Mouse (Mus musculus) limb, embryonic 13.5 days (tissue): ENCODE data around the gene Stra6. TPM values are rescaled to one million over a fixed set of nuclear protein-coding genes. Genes with fewer than 3 reads are reported as not detected.

Source experiments
- ATAC-seq: fragments of 200-750 bp; cut with Nextera tagmentation; 2 replicates; pipeline ENCODE4 v1.8.0; 2017; ENCODE audit warnings: low read depth, moderate number of reproducible peaks, moderate TSS enrichment; ENCODE audit not compliant: low FRiP score
- H3K27ac ChIP-seq: fragments of 300-500 bp; sonication (generic); 2 replicates; pipeline ENCODE4 v1.5.1; 2015; ENCODE audit warnings: inconsistent platforms, mild to moderate bottlenecking, moderate library complexity
- H3K27me3 ChIP-seq: fragments of 300-500 bp; sonication (generic); 2 replicates; pipeline ENCODE4 v1.6.1; 2015; ENCODE audit warnings: mild to moderate bottlenecking, inconsistent platforms
- H3K36me3 ChIP-seq: fragments of 300-500 bp; sonication (generic); 2 replicates; pipeline ENCODE4 v1.6.1; 2015; ENCODE audit warnings: inconsistent platforms, mild to moderate bottlenecking, moderate library complexity
- H3K4me1 ChIP-seq: fragments of 300-500 bp; sonication (generic); 2 replicates; pipeline ENCODE4 v1.6.1; 2015; ENCODE audit warnings: inconsistent platforms
- H3K4me2 ChIP-seq: fragments of 300-500 bp; sonication (generic); replicated peaks from 2 replicates; pipeline ENCODE4 v1.6.1; 2015; ENCODE audit warnings: inconsistent platforms, mild to moderate bottlenecking, moderate library complexity
- H3K4me3 ChIP-seq: fragments of 300-500 bp; sonication (generic); 2 replicates; pipeline ENCODE4 v1.5.1; 2015; ENCODE audit warnings: moderate library complexity, mild to moderate bottlenecking, inconsistent platforms
- H3K9ac ChIP-seq: fragments of 300-500 bp; sonication (generic); 2 replicates; pipeline ENCODE4 v1.6.1; 2015; ENCODE audit warnings: mild to moderate bottlenecking, inconsistent platforms
- H3K9me3 ChIP-seq: fragments of 300-500 bp; sonication (generic); 2 replicates; pipeline ENCODE4 v1.6.1; 2016; ENCODE audit warnings: inconsistent platforms
- WGBS: fragments of 180-500 bp; shearing (Covaris S2); methylation state at CpG from one replicate; pipeline ENCODE4 v1.1.7; 2015; 5-methylcytosine and 5-hydroxymethylcytosine counted together
- polyA plus RNA-seq: library from polyadenylated mRNA; unstranded; fragments of >200 nt; fragmentation: Nextera tagmentation; extraction: Ambion mirVana; gene quantifications from 2 replicates; pipeline ENCODE4 v1.2.1, GENCODE M21; 2015

Gene Stra6
- polyA plus RNA-seq, 1 experiment from 2014 or later = 29.9 TPM

- peak overlapping the region; percentile 64 for H3K4me2 ChIP-seq
- H3K36me3 ChIP-seq = no peaks in the 10 kb centered on the region
- H3K27me3 ChIP-seq = peaks cover 81% of the 10 kb centered on the region
- 5% methylated on average over 46 of the region's 46 CpGs for WGBS
- H3K4me3 ChIP-seq = peak overlapping the region; percentile 36
- peaks cover 63% of the 10 kb centered on the region for H3K4me1 ChIP-seq
- no peaks in the 10 kb centered on the region for H3K9me3 ChIP-seq
- no peak overlapping the region for H3K27ac ChIP-seq
- peak overlapping the region; percentile 48; the same call in 1 of the 2 replicates for H3K9ac ChIP-seq
- ATAC-seq = no peak
Observed at GRCm38 (mm10) chr9:58196610-58197567, 133.3 kb downstream of the Stra6 start.

DNA sequence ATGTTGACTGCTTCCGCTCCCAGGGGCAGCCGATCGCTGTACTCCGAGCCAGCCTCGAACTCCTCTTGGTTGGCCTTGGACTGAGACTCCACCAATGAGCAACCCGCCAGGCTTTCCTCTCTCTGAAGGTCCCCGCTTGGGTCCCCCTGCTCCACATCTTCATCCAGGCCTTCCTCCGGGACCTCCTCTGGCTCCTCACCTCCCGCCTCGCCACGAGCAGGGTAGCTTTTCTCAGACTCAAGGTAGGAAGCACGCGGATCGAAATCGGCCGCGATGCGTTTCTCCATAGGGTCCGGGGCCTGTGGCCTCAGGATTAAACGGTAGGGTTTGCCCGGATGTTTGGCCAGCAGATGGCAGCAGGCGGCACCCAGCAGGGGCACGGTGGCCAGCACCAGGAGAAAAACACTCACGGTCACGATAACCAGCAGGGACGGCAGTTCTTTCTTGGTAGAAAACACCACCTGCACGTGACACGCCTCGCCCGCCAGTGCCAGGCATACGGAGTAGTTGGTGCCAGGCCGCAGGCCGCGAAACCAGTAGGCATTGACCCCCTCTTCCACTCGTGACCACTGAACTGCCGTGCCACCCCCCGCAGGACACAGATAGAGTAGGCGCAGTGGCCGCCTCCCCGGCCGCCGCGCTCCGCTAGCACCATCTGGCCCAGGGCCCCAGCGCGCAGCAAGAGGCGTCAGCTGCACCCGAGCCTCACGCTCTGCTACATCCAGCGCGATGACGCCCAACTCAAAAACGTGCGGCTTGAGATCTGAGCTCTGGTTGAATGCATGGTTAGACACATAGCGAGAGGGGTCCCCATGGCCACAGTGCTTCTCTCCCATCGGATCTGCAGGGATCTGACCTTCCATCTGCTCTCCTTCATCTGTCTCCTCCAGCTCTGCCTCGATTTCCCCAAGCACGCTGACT lies 134.5 kb downstream of the Stra6 start:
- ATAC-seq = peak; percentile 49; the same call in 1 of the 2 replicates
- Histone ChIP-seq H3K27me3 (peaks cover 93% of the 10 kb centered on the region), H3K36me3 (no peaks in the 10 kb centered on the region), H3K4me1 (peaks cover 74% of the 10 kb centered on the region), H3K4me2 (peak overlapping the region; percentile 64), H3K4me3 (peak overlapping the region; percentile 36), H3K9ac (peak overlapping the region; percentile 45), H3K27ac (no peak overlapping the region), H3K9me3 (no peaks in the 10 kb centered on the region)
- WGBS = 2% methylated on average over 58 of the region's 58 CpGs

- Histone ChIP-seq H3K36me3 (no peaks in the 10 kb centered on the region), H3K9me3 (no peaks in the 10 kb centered on the region), H3K4me1 (peaks cover 82% of the 10 kb centered on the region), H3K27ac (no peak overlapping the region), H3K9ac (peak overlapping the region; percentile 39; the same call in 1 of the 2 replicates), H3K27me3 (peaks cover 100% of the 10 kb centered on the region), H3K4me2 (peak overlapping the region; percentile 64), H3K4me3 (peak overlapping the region; percentile 36)
- no peak for ATAC-seq
- 1% methylated on average over 38 of the region's 38 CpGs for WGBS
Observed at GRCm38 (mm10) chr9:58198801-58199371, 135.3 kb downstream of the Stra6 start.

DNA sequence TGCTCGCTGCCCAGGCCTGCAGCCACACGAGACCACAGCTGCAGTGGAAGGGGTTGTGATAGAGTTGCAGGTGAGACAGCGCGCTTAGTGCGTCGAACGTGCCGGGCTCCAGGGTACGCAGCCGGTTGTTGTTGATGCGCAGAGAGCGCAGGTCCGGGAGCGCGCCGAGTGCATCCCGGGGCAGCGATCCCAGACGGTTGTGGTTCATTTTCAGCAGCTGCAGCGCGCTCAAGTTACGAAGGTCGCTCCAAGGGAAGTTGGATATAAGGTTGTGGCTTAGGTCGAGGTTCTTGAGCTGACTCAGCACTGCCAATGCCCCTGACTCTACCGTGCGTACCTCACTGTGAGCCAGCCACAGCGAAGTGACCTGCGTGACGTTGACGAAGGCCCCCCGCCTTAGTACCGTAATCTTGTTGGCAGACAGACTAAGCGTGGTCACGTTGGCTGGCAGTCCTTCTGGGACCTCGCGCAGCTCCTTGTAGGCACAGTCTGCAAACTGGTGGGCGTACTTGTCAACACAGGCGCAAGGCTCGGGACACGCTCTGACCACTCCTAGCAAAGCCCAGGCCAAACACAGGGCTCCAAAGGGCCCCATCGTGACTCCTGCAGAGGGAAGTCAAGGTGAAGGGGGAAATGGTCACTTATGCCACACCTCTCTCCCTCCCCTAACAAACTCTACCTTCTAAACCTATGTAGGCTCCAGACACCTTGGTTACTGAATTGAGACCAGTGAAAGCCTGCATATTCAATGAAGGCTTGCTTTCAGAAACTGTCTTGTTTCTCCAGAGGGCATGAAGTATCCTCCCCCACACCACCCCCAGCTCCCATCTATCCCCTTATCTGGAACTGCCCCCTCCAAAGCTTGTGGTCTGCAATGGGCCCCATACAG lies 136.0 kb downstream of the Stra6 start:
- 3% methylated on average over 41 of the region's 41 CpGs for WGBS

GRCm38 (mm10) chr9:58200270-58201090 lies 136.9 kb downstream of the Stra6 start:
- WGBS = 14% methylated on average over 11 of the region's 11 CpGs
- Histone ChIP-seq H3K9ac (no peak overlapping the region), H3K4me2 (peak overlapping the region; percentile 64), H3K4me1 (peaks cover 82% of the 10 kb centered on the region), H3K9me3 (no peaks in the 10 kb centered on the region), H3K36me3 (no peaks in the 10 kb centered on the region), H3K4me3 (peak overlapping the region; percentile 36), H3K27me3 (peaks cover 93% of the 10 kb centered on the region), H3K27ac (no peak overlapping the region; the same call in 1 of the 2 replicates)
- no peak for ATAC-seq

More for the DNA sequence above, 136.0 kb downstream of the Stra6 start:
- Histone ChIP-seq H3K36me3 (no peaks in the 10 kb centered on the region), H3K9me3 (no peaks in the 10 kb centered on the region), H3K4me1 (peaks cover 82% of the 10 kb centered on the region), H3K4me3 (peak overlapping the region; percentile 36), H3K4me2 (peak overlapping the region; percentile 64), H3K27ac (no peak overlapping the region), H3K27me3 (peaks cover 94% of the 10 kb centered on the region), H3K9ac (peak overlapping the region; percentile 39; the same call in 1 of the 2 replicates)
- ATAC-seq = no peak

- ATAC-seq = no peak
- no peaks in the 10 kb centered on the region for H3K9me3 ChIP-seq
- H3K4me3 ChIP-seq = peak overlapping the region; percentile 36
- H3K27ac ChIP-seq = no peak overlapping the region; the same call in 1 of the 2 replicates
- H3K9ac ChIP-seq = peak overlapping the region; percentile 48; the same call in 1 of the 2 replicates
- H3K27me3 ChIP-seq = peaks cover 87% of the 10 kb centered on the region
- H3K4me1 ChIP-seq = peaks cover 76% of the 10 kb centered on the region
- no peaks in the 10 kb centered on the region for H3K36me3 ChIP-seq
- peak overlapping the region; percentile 64 for H3K4me2 ChIP-seq
- WGBS = 2% methylated on average over 24 of the region's 24 CpGs
Observed at GRCm38 (mm10) chr9:58201091-58201842, 137.7 kb downstream of the Stra6 start.

GRCm38 (mm10) chr9:58201861-58202549 lies 138.4 kb downstream of the Stra6 start:
- no peak for ATAC-seq
- Histone ChIP-seq H3K4me2 (peak overlapping the region; percentile 64), H3K9me3 (no peaks in the 10 kb centered on the region), H3K4me3 (peak overlapping the region; percentile 36), H3K9ac (peak overlapping the region; percentile 48), H3K27me3 (peaks cover 83% of the 10 kb centered on the region), H3K36me3 (no peaks in the 10 kb centered on the region), H3K4me1 (peaks cover 68% of the 10 kb centered on the region), H3K27ac (no peak overlapping the region)
- 1% methylated on average over 37 of the region's 37 CpGs for WGBS

- H3K36me3 ChIP-seq = no peaks in the 10 kb centered on the region
- no peaks in the 10 kb centered on the region for H3K9me3 ChIP-seq
- no peak overlapping the region for H3K27ac ChIP-seq
- H3K27me3 ChIP-seq = peaks cover 77% of the 10 kb centered on the region
- peak overlapping the region; percentile 42 for H3K4me3 ChIP-seq
- H3K4me2 ChIP-seq = peak overlapping the region; percentile 64
- H3K4me1 ChIP-seq = peaks cover 60% of the 10 kb centered on the region
- 0 out of 2 replicates have a peak overlapping the region, but pooled peaks have one; percentile 25 for H3K9ac ChIP-seq
- 5% methylated on average over 14 of the region's 14 CpGs for WGBS
- ATAC-seq = no peak
Observed at GRCm38 (mm10) chr9:58202676-58203453, 139.3 kb downstream of the Stra6 start.
